In the genomic region with DNA sequence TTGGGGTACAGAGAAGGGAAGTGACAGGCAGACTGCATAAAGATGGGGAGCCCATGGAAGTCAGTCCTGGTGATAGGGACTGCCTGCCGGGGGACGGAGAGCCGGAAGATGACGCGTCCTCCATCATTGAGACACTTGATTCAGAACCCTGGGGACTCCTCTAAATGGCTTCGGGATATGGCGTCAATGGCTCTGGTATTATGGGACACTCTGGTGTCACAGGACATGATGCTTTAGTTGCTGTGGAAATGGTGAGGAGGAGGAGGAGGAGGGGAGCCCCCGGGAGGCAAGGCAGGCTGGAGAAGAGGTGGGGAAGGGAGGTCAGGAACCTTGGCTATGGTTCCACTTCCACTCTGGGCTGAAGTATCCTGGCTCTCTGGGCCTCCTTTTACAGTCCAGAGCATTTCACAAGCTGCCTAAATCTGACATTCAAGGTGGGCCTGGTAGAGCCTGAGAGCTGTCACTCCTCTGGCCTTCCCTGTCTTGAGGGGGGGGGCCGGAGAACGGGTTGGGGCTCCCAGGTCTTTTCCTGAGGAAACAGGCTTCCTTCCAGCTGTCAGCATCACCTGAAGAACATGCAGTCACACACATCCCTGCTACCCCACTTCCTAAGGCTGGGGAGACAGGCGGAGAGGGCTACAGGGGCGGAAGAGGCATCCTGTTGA, we compare ENCODE assay signal across 16 mouse cellular contexts. TPM values are rescaled to one million over a fixed set of nuclear protein-coding genes. Genes with fewer than 3 reads are reported as not detected.
DNase-seq lines count a peak whose midpoint lies in the region; ATAC-seq and TF ChIP-seq lines count a peak whose summit lies in the region.
"Had no signal": no experiment of that assay in that cellular context is flagged by ENCODE, and none has a peak within 500 bp of the region (broad histone marks: within the 10 kb centered on the region; RNA-seq: fewer than 3 reads in every experiment).

No protein-coding gene starts in this region.

- peaks cover 19% of the 10 kb centered on the region for H3K36me3 ChIP-seq in lung, embryonic 15.5 days
- H3K36me3 ChIP-seq in small intestine, adult 2 months (ENCODE audit: control insufficient read depth, insufficient read depth, low read length): no peaks in the 10 kb centered on the region; the same call in 1 of the 2 replicates

- ATAC-seq in lung, embryonic 15.5 days (ENCODE audit: borderline replicate concordance, extremely low read depth, low FRiP score, low TSS enrichment): no peak

- no peak overlapping the region for H3K4me2 ChIP-seq in lung, embryonic 15.5 days
- H3K4me2 ChIP-seq: neural tube, embryonic 13.5 days had no signal

- no peaks in the 10 kb centered on the region for H3K9me3 ChIP-seq in lung, embryonic 15.5 days
- H3K9me3 ChIP-seq: neural tube, embryonic 13.5 days had no signal

- TF ChIP-seq CTCF in gastrocnemius, adult 2 months (IDR thresholded peaks at IDR 0.05): no peak
- TF ChIP-seq CTCF in small intestine, adult 2 months (IDR thresholded peaks at IDR 0.05; ENCODE audit: extremely low read depth, insufficient read length, insufficient replicate concordance, low read depth, low read length): no peak

- H3K4me1 ChIP-seq in lung, embryonic 15.5 days: peaks cover 69% of the 10 kb centered on the region
- peaks cover 11% of the 10 kb centered on the region for H3K4me1 ChIP-seq in small intestine, adult 2 months (ENCODE audit: control insufficient read depth, insufficient read depth, insufficient read length, low read length)

- no peak overlapping the region for H3K9ac ChIP-seq in lung, embryonic 15.5 days
- H3K9ac ChIP-seq: neural tube, embryonic 13.5 days had no signal

- H3K27ac ChIP-seq in gastrocnemius, adult 2 months: peak overlapping the region; percentile 78
- peak overlapping the region; percentile 70; the same call in 1 of the 2 replicates for H3K27ac ChIP-seq in lung, embryonic 15.5 days
- H3K27ac ChIP-seq in small intestine, adult 2 months (ENCODE audit: insufficient read depth, low read depth, low read length): peak overlapping the region; percentile 45
- H3K27ac ChIP-seq: neural tube, embryonic 13.5 days had no signal

- intact Hi-C loops in gastrocnemius, adult 2 months (cut with DNase I): no loop called here

- no peak overlapping the region for H3K4me3 ChIP-seq in gastrocnemius, adult 2 months
- no peak overlapping the region for H3K4me3 ChIP-seq in lung, embryonic 15.5 days
- no peak overlapping the region for H3K4me3 ChIP-seq in small intestine, adult 2 months (ENCODE audit: low read depth, low read length)
- H3K4me3 ChIP-seq: neural tube, embryonic 13.5 days had no signal

- no peaks in the 10 kb centered on the region for H3K27me3 ChIP-seq in lung, embryonic 15.5 days
- H3K27me3 ChIP-seq in small intestine, adult 2 months (ENCODE audit: control insufficient read depth, insufficient read depth, low read length): no peaks in the 10 kb centered on the region
- H3K27me3 ChIP-seq: neural tube, embryonic 13.5 days had no signal

- no peak for DNase-seq in gastrocnemius, adult 2 months
- no peak for DNase-seq in gastrocnemius, postnatal 4 days (ENCODE audit: low spot score in 2 of 2)
- no peak for DNase-seq in lung, postnatal 25 days (ENCODE audit: low spot score)
- peak; percentile 39 to 47 for DNase-seq in kidney, adult 8-10 months
- no peak for DNase-seq in ovary, adult 18-20 months (ENCODE audit: low spot score)
- no peak for DNase-seq in embryo, embryonic 9.5 days (ENCODE audit: extremely low spot score)
- DNase-seq: adrenal gland, postnatal 25 days; cerebellum, adult 18-20 months; heart, postnatal 10 days; layer of hippocampus, adult 9-11 months; liver; thymus, postnatal 25 days had no signal

- no peak for TF ChIP-seq POLR2A in small intestine, adult 2 months (IDR thresholded peaks at IDR 0.05; ENCODE audit: low read depth, low read length)

- WGBS in lung, embryonic 15.5 days: 75% methylated on average over 12 of the region's 12 CpGs
- WGBS in small intestine, adult 2 months: 83% methylated on average over 12 of the region's 12 CpGs

RNA-seq across cellular contexts. Expression of gene Sema3f, which starts 14.7 kb away (rescaled TPM):
- 1 to 10 TPM; 6.3 to 9.2 TPM for total RNA-seq in gastrocnemius, adult 2 months (2021)
- 10 to 100 TPM; 26.4 to 27.2 TPM for total RNA-seq in gastrocnemius, postnatal 4 days (2021)
- polyA plus RNA-seq in lung, embryonic 15.5 days (2015; fragmentation: Nextera tagmentation; extraction: Ambion mirVana): 12.3 and 13.7 TPM in 2 replicates
- polyA plus RNA-seq in small intestine, adult 2 months (2012; rRNA removed): 24.2 and 30.7 TPM in 2 replicates

RNA-seq across cellular contexts. Expression of gene Gnat1, which starts 16.1 kb away (rescaled TPM):
- total RNA-seq in gastrocnemius, adult 2 months (2021): not detected
- total RNA-seq in gastrocnemius, postnatal 4 days (2021): not detected
- polyA plus RNA-seq in lung, embryonic 15.5 days (2015; fragmentation: Nextera tagmentation; extraction: Ambion mirVana): 0.54 and 0.93 TPM in 2 replicates
- 0.13 and 0.17 TPM in 2 replicates for polyA plus RNA-seq in small intestine, adult 2 months (2012; rRNA removed)
- total RNA-seq: adrenal gland, postnatal 25 days; heart, postnatal 10 days; megakaryocyte-erythroid progenitor cell, adult 5-6 weeks had no signal

RNA-seq across cellular contexts. Expression of gene Slc38a3, which starts 26.2 kb away (rescaled TPM):
- total RNA-seq in gastrocnemius, adult 2 months (2021): 10 to 100 TPM; 60.8 to 94.7 TPM
- total RNA-seq in gastrocnemius, postnatal 4 days (2021): 10 to 100 TPM; 10.6 to 11.3 TPM
- polyA plus RNA-seq in lung, embryonic 15.5 days (2015; fragmentation: Nextera tagmentation; extraction: Ambion mirVana): 3.9 and 4.1 TPM in 2 replicates
- 2.8 and 48.7 TPM in 2 replicates for polyA plus RNA-seq in small intestine, adult 2 months (2012; rRNA removed)
- total RNA-seq: megakaryocyte-erythroid progenitor cell, adult 5-6 weeks had no signal

Comparison
In these comparisons a context has a peak if more than half of its experiments do, and no peak if none do; other contexts are left out.
1. RNA of gene Slc38a3, which starts 26.2 kb away (total RNA-seq): 60.8 to 94.7 TPM in gastrocnemius, adult 2 months; 10.6 to 11.3 TPM in gastrocnemius, postnatal 4 days; every median in the first group is over 4 times any median in the second.
2. DNase-seq: peak in kidney, adult 8-10 months (2 of 2); none in gastrocnemius, adult 2 months (single experiment), gastrocnemius, postnatal 4 days (0 of 2), lung, postnatal 25 days (single experiment), ovary, adult 18-20 months (single experiment) and embryo, embryonic 9.5 days (single experiment).
3. Peak in every context shown above with its lines, with median percentiles within 50 percentile points of each other: H3K27ac ChIP-seq.